In genomic region chr1:110194481-110194880, GRCm38 (mm10) we compare ENCODE assay signal across 24 mouse cellular contexts.
DNase-seq lines count a peak whose midpoint lies in the region; ATAC-seq lines count a peak whose summit lies in the region.
"Had no signal": no experiment of that assay in that cellular context is flagged by ENCODE, and none has a peak within 500 bp of the region (broad histone marks: within the 10 kb centered on the region; RNA-seq: fewer than 3 reads in every experiment).

No protein-coding gene starts in this region.

- no peaks in the 10 kb centered on the region for H3K9me3 ChIP-seq in hindbrain, embryonic 11.5 days (ENCODE audit: control insufficient read depth, low read length)
- H3K9me3 ChIP-seq in hindbrain, embryonic 13.5 days = no peaks in the 10 kb centered on the region
- no peaks in the 10 kb centered on the region for H3K9me3 ChIP-seq in midbrain, embryonic 13.5 days
- no peaks in the 10 kb centered on the region for H3K9me3 ChIP-seq in midbrain, embryonic 15.5 days
- no peaks in the 10 kb centered on the region for H3K9me3 ChIP-seq in embryonic facial prominence, embryonic 12.5 days
- no peaks in the 10 kb centered on the region for H3K9me3 ChIP-seq in limb, embryonic 15.5 days
- H3K9me3 ChIP-seq: embryonic facial prominence, embryonic 15.5 days; heart, embryonic 12.5 days; heart, embryonic 15.5 days; hindbrain, embryonic 12.5 days had no signal

- ATAC-seq in hindbrain, embryonic 11.5 days (ENCODE audit: low FRiP score) = peak; percentile 51; the same call in 1 of the 2 replicates
- ATAC-seq in hindbrain, embryonic 13.5 days (ENCODE audit: low FRiP score) = no peak
- 0 out of 2 replicates have a peak, but pooled peaks have one; percentile 24 for ATAC-seq in midbrain, embryonic 13.5 days
- ATAC-seq in midbrain, embryonic 15.5 days (replicated peaks) = no peak
- 0 out of 2 replicates have a peak, but pooled peaks have one; percentile 60 for ATAC-seq in embryonic facial prominence, embryonic 12.5 days (ENCODE audit: insufficient number of reproducible peaks, insufficient read depth, low FRiP score, low TSS enrichment)
- ATAC-seq in limb, embryonic 15.5 days (ENCODE audit: insufficient number of reproducible peaks, low FRiP score, low TSS enrichment, low read depth) = peak; percentile 58; the same call in 1 of the 2 replicates
- ATAC-seq: CD4-positive, CD25-positive, alpha-beta regulatory T cell, adult 4 months; forebrain, embryonic 14.5 days; forebrain, postnatal 0 days; hindbrain, embryonic 16.5 days had no signal

- H3K4me3 ChIP-seq in hindbrain, embryonic 11.5 days (ENCODE audit: low read depth, low read length) = no peak overlapping the region
- no peak overlapping the region for H3K4me3 ChIP-seq in hindbrain, embryonic 13.5 days
- H3K4me3 ChIP-seq in midbrain, embryonic 13.5 days (replicated peaks) = no peak overlapping the region
- H3K4me3 ChIP-seq in midbrain, embryonic 15.5 days = no peak overlapping the region
- H3K4me3 ChIP-seq in embryonic facial prominence, embryonic 12.5 days = no peak overlapping the region
- H3K4me3 ChIP-seq in limb, embryonic 15.5 days = no peak overlapping the region
- H3K4me3 ChIP-seq: embryonic facial prominence, embryonic 15.5 days; gastrocnemius, adult 2 months; heart, embryonic 12.5 days; heart, embryonic 15.5 days; hindbrain, embryonic 12.5 days had no signal

- no peak overlapping the region for H3K27ac ChIP-seq in hindbrain, embryonic 11.5 days (ENCODE audit: low read depth, low read length)
- no peak overlapping the region for H3K27ac ChIP-seq in hindbrain, embryonic 13.5 days
- no peak overlapping the region for H3K27ac ChIP-seq in midbrain, embryonic 13.5 days
- no peak overlapping the region for H3K27ac ChIP-seq in midbrain, embryonic 15.5 days
- no peak overlapping the region for H3K27ac ChIP-seq in embryonic facial prominence, embryonic 12.5 days
- no peak overlapping the region for H3K27ac ChIP-seq in limb, embryonic 15.5 days
- H3K27ac ChIP-seq: embryonic facial prominence, embryonic 15.5 days; gastrocnemius, adult 2 months; heart, embryonic 15.5 days; hindbrain, embryonic 12.5 days had no signal

- no peak overlapping the region for H3K4me2 ChIP-seq in hindbrain, embryonic 11.5 days (replicated peaks; ENCODE audit: low read depth, low read length)
- no peak overlapping the region for H3K4me2 ChIP-seq in hindbrain, embryonic 13.5 days
- H3K4me2 ChIP-seq in midbrain, embryonic 13.5 days (replicated peaks) = no peak overlapping the region
- H3K4me2 ChIP-seq in midbrain, embryonic 15.5 days = no peak overlapping the region
- H3K4me2 ChIP-seq in embryonic facial prominence, embryonic 12.5 days (replicated peaks) = no peak overlapping the region
- no peak overlapping the region for H3K4me2 ChIP-seq in limb, embryonic 15.5 days
- H3K4me2 ChIP-seq: embryonic facial prominence, embryonic 15.5 days; heart, embryonic 12.5 days; heart, embryonic 15.5 days; hindbrain, embryonic 12.5 days had no signal

- no peak for DNase-seq in hindbrain, embryonic 11.5 days (ENCODE audit: low spot score)
- DNase-seq: adrenal gland, adult 2 months; adrenal gland, postnatal 14 days; cerebellum, adult 11 months; cerebellum, adult 2 months; cerebellum, adult 9-11 months; cerebellum, postnatal 25 days; forebrain, postnatal 0 days; gastrocnemius, adult 2 months; gastrocnemius, postnatal 14 days; heart, postnatal 10 days; heart, postnatal 36 days had no signal

- H3K9ac ChIP-seq in hindbrain, embryonic 11.5 days (ENCODE audit: low read depth, low read length) = no peak overlapping the region
- no peak overlapping the region for H3K9ac ChIP-seq in hindbrain, embryonic 13.5 days
- no peak overlapping the region for H3K9ac ChIP-seq in midbrain, embryonic 13.5 days (replicated peaks)
- H3K9ac ChIP-seq in midbrain, embryonic 15.5 days = no peak overlapping the region
- H3K9ac ChIP-seq in embryonic facial prominence, embryonic 12.5 days = no peak overlapping the region
- no peak overlapping the region for H3K9ac ChIP-seq in limb, embryonic 15.5 days
- H3K9ac ChIP-seq: embryonic facial prominence, embryonic 15.5 days; forebrain, postnatal 0 days; heart, embryonic 12.5 days; heart, embryonic 15.5 days; hindbrain, embryonic 12.5 days had no signal

- 93% methylated on average over 2 of the region's 2 CpGs for WGBS in hindbrain, embryonic 11.5 days
- WGBS in hindbrain, embryonic 13.5 days = 95% methylated on average over 2 of the region's 2 CpGs
- 89% methylated on average over 2 of the region's 2 CpGs for WGBS in midbrain, embryonic 13.5 days
- WGBS in midbrain, embryonic 15.5 days = 94% methylated on average over 2 of the region's 2 CpGs
- WGBS in embryonic facial prominence, embryonic 12.5 days = 86% methylated on average over 2 of the region's 2 CpGs
- WGBS in limb, embryonic 15.5 days = 90% methylated on average over 2 of the region's 2 CpGs

- H3K36me3 ChIP-seq in hindbrain, embryonic 11.5 days (ENCODE audit: control insufficient read depth, insufficient read depth, low read length) = no peaks in the 10 kb centered on the region
- H3K36me3 ChIP-seq in hindbrain, embryonic 13.5 days = no peaks in the 10 kb centered on the region
- no peaks in the 10 kb centered on the region for H3K36me3 ChIP-seq in midbrain, embryonic 13.5 days
- no peaks in the 10 kb centered on the region for H3K36me3 ChIP-seq in midbrain, embryonic 15.5 days (replicated peaks)
- no peaks in the 10 kb centered on the region for H3K36me3 ChIP-seq in embryonic facial prominence, embryonic 12.5 days
- H3K36me3 ChIP-seq in limb, embryonic 15.5 days = no peaks in the 10 kb centered on the region
- H3K36me3 ChIP-seq: embryonic facial prominence, embryonic 15.5 days; heart, embryonic 12.5 days; heart, embryonic 15.5 days; hindbrain, embryonic 12.5 days had no signal

- no peaks in the 10 kb centered on the region for H3K4me1 ChIP-seq in hindbrain, embryonic 11.5 days (replicated peaks; ENCODE audit: control insufficient read depth, insufficient read depth, low read length)
- H3K4me1 ChIP-seq in hindbrain, embryonic 13.5 days (replicated peaks) = no peaks in the 10 kb centered on the region
- H3K4me1 ChIP-seq in midbrain, embryonic 13.5 days (replicated peaks) = no peaks in the 10 kb centered on the region
- no peaks in the 10 kb centered on the region for H3K4me1 ChIP-seq in midbrain, embryonic 15.5 days
- H3K4me1 ChIP-seq in embryonic facial prominence, embryonic 12.5 days = no peaks in the 10 kb centered on the region
- H3K4me1 ChIP-seq in limb, embryonic 15.5 days = no peaks in the 10 kb centered on the region
- H3K4me1 ChIP-seq: embryonic facial prominence, embryonic 15.5 days; heart, embryonic 12.5 days; heart, embryonic 15.5 days; hindbrain, embryonic 12.5 days had no signal

- no peaks in the 10 kb centered on the region for H3K27me3 ChIP-seq in hindbrain, embryonic 11.5 days (ENCODE audit: control insufficient read depth, insufficient read depth, low read length)
- no peaks in the 10 kb centered on the region for H3K27me3 ChIP-seq in hindbrain, embryonic 13.5 days
- no peaks in the 10 kb centered on the region for H3K27me3 ChIP-seq in midbrain, embryonic 13.5 days
- H3K27me3 ChIP-seq in midbrain, embryonic 15.5 days (replicated peaks) = no peaks in the 10 kb centered on the region
- no peaks in the 10 kb centered on the region for H3K27me3 ChIP-seq in embryonic facial prominence, embryonic 12.5 days
- H3K27me3 ChIP-seq in limb, embryonic 15.5 days = no peaks in the 10 kb centered on the region
- H3K27me3 ChIP-seq: embryonic facial prominence, embryonic 15.5 days; heart, embryonic 12.5 days; heart, embryonic 15.5 days; hindbrain, embryonic 12.5 days had no signal

Comparison
In these comparisons a context has a peak if more than half of its experiments do, and no peak if none do; other contexts are left out.
1. ATAC-seq: peak in hindbrain, embryonic 11.5 days (single experiment), midbrain, embryonic 13.5 days (single experiment), embryonic facial prominence, embryonic 12.5 days (single experiment) and limb, embryonic 15.5 days (single experiment); none in hindbrain, embryonic 13.5 days (single experiment) and midbrain, embryonic 15.5 days (single experiment).